Mouse (Mus musculus): ENCODE measurements at regions not wholly inside any gene's neighbourhood (a gene's known extent, or its start where the extent isn't known, plus 50 kb on each side); places are given as distances from the start of the nearest gene placed in this dataset.

DNA sequence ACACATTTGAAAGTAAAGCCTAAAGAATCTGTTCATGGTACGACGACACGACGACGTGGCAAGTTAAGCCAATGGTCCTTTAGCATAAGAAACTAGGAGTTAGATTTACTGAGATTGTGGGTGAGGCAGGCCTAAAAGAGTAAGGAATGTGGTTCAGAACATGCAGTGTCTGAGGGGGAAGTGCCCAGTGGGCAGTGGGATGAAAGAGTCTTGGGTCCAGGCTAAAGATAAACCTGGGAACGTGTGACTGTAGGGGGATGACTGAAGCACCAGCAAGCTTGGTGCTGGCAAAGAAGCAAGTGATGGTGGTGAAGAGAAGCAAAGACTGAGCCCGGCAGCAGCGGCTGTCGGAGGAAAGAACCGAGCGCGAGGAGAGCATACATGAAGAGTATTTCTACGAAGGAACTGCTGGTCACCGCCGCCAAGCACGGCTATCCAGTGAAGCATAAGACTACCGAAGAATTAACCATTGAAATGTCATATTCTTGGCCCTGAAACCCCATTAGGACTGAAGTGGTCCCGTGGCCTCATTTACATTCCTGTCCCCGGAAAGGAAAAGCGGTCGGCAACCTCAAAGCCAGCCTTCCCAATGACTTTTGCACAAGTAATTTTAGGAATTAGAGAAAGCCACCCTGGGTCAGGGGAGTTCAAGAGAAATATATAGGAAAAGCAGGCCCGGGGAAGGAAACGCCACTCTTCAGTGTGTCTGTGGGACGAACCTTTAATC, 76.2 kb upstream of the Armc2 start:
- DNase-seq (ENCODE audit: low spot score), result no peak

DNA sequence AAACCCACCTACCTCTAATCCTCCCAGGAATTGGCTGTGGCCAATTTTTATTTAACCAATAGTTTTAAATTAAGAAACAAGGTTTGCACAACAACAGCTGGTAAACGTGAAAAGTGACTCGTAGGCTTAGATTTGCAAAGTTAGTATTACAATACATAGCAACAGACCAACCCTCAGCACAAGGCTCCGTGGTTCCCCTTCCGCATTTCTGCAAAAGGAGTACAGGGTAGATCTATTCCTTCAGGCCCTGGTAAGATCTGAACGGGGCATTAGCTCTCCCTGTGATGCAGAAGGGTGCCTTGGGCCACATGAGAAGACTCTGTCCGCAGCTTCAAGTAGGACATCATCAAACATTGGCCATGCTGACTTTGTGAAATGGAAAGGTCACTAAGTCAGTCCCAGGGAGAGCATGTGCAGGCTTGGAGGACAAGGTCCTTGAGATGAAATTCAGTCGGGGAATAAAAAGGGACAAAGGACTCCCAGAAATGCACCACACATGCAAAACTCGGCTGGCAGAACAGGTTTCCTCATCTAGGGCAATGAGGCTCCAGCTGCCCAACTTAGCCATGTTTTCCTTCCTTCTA, 75.0 kb upstream of the Armc2 start:
- no peak for DNase-seq (ENCODE audit: low spot score)

DNA sequence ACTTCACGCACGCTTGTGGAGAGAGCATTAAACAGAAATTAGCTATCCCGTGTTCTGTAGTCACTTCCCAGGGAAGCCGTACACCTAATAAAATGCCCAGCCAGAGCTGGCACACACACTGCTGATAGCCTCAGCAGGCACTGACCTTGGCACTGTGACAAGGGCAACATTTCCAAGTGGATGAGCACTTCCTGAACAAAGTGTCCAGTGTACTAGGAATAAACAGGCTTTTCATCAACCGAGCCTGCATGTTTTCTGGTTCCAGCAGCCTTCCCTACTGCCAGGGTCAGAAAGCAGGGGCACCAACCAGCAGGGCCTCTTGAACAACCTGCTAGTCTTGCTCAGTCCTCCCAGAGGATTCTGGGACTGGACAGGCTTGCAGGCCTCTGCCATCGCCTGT, 74.3 kb upstream of the Armc2 start:
- DNase-seq (ENCODE audit: low spot score), result no peak

DNA sequence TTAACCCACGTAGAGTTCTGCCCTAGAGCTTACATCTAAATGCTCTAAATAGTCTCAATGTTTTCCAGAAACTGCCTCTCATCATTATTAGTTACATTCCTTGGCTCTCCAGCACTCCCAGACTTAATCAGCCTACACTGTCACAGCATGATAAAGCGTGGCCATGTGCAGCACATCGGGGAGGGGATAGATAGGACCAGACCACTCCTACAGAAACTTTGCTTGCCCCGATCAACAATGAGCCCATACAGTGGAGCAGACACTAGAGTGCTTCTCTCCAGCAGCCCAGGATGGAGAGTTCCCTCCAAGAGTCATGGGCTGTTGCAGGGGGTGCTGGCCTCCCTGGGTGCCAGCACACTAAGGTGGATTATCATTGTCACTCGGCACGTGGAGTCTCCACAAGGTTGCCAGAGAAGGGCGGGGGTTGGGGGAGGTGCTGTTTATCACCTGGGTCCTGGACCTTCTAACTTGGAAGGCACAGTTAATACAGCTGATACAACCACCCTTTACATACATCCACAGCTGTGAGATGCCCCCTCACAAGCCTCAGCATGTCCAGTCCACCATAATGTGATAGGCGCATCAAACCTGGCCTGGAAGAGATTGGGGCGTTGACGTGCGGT, 73.4 kb upstream of the Armc2 start:
- DNase-seq (ENCODE audit: low spot score), result no peak

DNA sequence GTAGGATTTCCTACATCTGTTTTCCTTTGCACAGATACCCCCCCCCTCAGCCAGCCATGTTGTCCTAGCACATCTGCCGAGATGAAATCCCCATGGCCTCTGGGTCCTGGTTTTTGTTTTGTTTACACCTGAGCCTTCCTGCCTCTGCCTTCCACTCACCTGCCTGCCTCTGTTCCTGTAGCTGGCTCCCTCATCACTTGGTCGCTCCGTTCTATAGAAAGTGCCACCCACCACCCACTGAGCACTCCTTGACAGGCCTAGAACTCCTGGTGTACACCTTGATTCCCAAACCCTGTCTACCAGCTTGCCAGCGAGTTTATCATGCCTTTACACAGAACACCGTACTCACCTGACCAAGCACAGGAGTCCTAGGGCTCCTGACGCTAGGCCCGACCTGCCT, 72.6 kb upstream of the Armc2 start:
- DNase-seq (ENCODE audit: low spot score), result no peak

DNA sequence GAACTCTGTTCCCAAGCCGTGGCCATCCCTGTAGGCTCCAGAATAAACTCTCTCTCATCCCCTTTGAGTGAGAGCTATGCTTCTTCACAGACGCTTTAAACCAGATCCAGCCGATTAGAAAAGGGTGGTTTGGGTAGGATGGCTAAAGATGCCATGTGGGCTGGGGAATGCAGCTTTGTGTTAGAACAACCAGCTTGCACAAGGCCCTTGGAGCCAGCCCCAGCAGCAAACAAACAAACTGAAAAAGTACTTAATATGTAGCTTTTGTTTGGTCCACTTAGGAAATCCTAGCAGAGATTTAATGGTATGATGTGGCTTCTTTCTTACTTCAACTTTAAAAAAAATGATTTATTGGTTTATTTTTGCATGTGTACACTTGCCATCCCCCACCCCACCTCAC, 71.9 kb upstream of the Armc2 start:
- DNase-seq (ENCODE audit: low spot score), result no peak

DNA sequence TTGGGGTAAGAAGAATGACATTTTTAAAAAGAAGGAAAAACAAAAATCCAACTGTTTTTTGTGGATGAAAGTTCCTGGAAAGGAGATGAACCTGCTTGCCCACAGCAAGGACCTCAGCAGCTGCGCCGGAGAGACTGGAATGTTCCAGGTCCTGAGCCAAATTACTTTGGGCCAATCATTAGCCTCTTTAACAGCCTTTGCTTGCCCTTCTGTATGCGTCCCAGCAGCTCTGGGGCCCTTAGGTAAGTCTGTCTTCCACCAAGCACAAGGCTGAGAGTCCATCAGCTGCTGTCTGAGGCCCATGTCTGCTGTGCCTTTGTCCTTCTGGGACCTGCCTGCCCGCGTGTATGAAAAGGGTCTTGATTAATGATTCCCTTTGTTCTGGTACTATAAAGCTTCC, 71.4 kb upstream of the Armc2 start:
- no peak for DNase-seq (ENCODE audit: low spot score)

DNA sequence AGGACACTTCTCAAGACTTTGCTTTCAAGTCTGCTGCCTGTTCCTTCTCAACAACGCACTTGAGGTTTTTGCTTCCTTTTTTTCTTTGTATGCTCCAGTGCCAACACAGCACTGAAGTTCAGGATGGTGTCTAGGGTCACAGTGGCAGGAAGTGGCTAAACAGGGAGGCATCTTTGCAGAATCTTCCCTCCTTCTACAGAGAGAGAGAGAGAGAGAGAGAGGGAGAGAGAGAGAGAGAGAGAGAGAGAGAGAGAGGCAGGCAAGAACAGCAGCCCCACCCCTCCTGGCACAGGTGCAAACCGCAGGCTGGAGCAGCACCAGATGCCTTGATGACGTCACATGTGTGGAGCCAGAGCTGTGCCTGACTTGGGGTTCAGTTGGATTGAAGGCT, 71.0 kb upstream of the Armc2 start:
- peak; percentile 54 for DNase-seq (ENCODE audit: low spot score)

DNA sequence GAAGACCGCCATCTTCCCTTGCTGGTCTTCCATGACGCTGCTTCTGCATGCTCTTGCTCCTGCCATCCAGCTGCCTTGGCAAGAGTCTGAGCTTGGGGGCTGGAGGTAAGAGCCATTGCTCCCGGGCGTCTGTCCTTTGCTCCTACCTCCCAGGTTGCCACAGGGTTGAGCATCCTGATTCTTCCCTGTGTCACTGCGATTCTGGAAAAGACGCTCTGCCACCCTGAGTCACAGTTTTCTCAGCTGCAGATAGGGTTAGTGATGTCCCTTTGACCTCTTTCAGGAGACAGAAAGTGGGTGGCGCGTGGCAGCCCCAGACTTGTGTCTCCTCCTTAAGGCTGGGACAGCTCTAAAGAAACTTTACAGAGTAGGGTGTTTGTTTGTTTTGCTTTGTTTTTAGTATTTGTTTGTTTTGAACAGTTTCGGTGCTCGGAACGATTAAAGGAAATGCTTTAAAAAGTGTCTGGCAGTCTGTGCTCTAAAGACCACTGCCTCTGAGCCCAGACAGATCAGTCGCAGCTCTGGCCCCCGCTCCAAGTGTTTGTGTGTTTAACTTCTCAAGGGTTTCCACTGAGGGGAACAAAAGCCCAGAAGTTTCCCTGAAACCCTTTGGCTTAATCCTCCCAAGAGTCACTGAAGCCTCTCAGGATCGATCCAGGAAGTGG, 70.5 kb upstream of the Armc2 start:
- DNase-seq (ENCODE audit: low spot score), result no peak

DNA sequence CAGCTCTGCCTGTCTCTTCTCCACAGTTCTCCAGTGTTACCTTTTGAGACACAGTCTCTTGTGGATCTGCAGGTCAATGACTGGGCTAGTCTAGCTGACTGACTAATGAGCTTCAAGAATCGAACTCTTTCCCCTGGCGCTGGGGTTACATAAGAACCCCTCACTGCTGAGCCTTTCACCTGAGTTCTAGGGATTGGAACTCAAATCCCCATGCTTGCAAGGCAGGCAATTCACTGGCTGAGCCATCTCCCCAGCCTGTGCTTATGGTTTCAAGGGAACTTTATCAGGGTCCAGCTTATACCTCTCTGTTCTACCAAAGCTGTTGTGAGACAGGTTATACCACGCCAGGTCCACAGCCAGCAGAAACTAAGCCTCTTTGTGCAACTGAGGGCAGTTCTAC, 69.7 kb upstream of the Armc2 start:
- no peak for DNase-seq (ENCODE audit: low spot score)

DNA sequence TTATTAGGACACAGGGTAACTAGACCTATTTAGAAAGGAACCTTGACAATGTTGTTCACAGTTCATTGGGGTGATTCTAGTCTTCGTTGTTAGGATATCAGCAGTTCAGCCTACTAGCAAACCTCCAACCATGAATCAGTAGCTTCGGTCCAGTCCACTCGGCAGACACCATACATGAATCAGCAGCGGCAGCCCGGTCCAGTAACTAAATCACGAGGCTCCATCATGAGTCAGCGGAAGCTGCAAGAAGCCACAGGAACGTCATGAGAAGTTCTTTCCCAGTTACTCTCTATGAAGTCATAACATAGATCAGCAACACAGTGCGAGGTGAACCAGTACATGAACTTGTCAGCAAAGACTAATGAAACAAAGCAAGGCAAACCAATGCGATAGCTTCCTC, 68.4 kb upstream of the Armc2 start:
- DNase-seq (ENCODE audit: low spot score), result no peak

DNA sequence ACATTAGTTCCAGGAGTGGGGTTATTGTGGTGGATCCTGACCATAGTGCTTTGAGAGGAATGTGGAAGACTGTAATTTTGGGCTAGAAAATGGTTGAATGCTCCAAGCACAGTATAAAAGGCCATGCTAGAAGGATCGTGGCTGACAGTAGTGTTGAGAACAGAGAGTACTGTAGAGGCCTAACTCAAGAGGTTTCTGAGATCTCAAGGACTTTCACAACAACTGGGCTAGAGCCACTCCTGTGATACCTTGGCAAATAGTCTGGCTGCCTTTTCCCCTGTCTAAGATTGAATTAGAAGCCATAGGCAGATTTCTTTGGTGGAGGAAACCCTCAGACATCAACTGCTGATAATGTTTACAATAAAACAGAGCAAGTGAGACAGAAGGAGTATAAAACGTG, 67.1 kb upstream of the Armc2 start:
- no peak for DNase-seq (ENCODE audit: low spot score)

DNA sequence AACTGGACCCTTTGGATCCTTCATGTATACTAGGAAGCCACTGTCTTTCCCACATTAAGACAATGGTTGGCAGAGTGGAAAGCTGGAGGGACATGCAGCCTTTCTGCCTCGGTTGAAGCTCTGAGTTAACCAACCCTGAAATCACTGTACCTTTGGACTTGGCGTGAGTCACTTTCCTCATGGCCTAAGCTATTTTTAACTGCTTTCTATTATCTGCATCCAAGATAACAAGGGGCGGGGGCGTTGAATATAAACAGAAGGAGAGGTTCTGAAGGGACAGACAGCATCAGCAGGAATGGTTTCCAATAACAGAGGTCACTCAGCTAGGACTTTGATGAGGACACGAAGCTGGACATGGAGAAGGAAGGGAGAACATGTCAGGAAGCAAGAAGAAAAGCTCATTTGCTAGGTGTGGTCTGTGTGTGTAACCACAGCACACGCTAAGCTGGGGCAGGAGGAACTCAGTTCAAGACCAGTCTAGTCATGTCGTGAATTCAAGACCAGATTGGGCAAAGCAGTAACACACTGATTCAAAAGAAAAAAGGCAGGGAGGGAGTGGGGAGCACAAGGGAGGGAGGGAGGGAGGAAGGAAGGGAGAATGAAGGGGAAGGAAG, 64.1 kb upstream of the Armc2 start:
- DNase-seq (ENCODE audit: low spot score), result no peak

DNA sequence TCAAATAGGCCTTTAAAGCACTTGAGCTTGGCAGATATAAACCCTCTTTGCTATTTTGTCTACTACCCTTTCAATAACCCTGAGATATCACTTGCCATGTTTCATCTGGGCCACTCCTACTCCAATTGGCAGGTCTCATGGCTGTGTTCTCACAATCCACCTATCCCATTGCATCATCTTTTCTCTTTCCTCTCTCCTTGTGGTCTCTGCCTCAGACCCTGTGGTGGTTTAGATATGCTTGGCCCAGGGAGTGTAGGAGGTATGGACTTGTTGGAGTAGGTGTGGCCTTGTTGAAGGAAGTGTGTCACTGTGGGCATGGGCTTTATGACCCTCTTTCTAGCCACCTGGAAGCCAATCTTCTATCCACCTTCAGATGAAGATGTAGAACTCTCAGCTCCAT, 61.5 kb upstream of the Armc2 start:
- DNase-seq (ENCODE audit: low spot score), result no peak

DNA sequence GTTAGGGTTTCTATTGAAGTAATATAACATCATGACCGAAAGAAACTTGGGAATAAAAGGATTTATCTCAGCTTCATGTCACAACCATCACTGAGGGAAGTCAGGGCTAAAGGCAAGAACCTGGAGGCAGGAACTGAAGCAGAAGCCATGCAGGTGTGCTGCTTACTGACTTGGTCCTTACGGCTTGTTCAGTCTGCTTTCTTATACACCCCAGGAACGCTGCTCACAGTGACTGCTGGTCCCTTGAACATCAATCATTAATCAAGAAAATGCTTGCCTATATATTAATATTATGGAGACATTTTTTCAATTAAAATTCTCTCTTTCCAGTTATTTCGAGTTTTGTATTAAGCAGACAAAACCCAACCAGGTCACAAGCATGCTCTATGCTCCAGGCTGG, 58.5 kb upstream of the Armc2 start:
- DNase-seq (ENCODE audit: low spot score), result no peak

DNA sequence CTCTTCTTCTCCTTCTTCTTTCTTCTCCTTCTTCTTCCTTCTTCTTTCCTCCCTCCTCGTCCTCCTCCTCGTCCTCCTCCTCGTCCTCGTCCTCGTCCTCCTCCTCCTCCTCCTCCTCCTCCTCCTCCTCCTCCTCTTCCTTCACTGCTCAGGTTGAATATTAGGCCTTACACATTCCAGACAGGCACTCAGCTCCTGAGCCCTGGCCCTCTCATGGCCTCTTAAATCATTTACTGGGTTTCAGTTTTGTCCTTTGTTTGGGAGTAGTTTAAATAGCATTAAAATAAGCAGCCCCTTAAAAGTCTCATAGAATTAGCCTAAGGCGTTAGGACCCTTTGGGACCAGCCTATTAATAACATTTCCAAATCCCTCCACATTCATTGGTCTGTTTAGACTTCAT, 57.3 kb upstream of the Armc2 start:
- no peak for DNase-seq (ENCODE audit: low spot score)

DNA sequence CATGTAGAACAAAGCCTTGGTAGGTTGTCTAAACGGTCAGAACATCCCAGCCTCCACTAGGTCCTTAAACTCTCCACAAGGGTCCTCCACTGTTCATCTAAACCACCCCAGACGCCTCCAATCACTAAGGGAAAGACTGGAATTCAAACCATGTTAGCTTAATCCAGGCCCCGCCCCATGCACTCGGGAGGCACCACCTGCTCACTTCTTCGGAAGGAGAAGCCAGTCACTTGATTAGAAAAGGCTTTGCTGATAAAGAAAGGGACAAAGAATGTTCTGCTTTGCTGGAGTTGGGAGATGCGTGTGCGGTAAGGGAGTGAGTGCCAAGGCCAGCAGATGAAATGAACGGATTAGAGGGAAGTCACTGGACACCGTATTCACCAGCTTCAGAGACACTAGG, 54.5 kb upstream of the Armc2 start:
- no peak for DNase-seq (ENCODE audit: low spot score)

DNA sequence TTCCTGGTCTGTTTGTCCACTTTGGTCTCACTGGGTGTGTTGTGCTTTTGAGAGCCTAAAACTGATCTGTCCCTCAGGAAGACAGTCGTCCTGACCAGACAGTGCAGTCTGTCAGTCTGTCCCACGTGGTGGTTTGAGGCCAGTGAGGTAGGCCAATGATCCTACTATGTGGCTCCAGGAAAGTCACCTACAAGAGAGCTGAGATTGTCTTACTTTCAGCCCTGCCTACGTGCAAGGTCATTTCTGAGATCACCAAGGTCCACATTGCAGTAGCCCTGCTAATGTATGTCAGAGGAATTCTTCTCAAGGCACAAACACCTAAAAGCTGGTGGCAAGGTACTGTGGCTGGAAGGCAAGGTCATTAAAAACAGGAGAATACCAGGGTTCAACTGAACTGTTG, 53.9 kb upstream of the Armc2 start:
- DNase-seq (ENCODE audit: low spot score), result no peak

DNA sequence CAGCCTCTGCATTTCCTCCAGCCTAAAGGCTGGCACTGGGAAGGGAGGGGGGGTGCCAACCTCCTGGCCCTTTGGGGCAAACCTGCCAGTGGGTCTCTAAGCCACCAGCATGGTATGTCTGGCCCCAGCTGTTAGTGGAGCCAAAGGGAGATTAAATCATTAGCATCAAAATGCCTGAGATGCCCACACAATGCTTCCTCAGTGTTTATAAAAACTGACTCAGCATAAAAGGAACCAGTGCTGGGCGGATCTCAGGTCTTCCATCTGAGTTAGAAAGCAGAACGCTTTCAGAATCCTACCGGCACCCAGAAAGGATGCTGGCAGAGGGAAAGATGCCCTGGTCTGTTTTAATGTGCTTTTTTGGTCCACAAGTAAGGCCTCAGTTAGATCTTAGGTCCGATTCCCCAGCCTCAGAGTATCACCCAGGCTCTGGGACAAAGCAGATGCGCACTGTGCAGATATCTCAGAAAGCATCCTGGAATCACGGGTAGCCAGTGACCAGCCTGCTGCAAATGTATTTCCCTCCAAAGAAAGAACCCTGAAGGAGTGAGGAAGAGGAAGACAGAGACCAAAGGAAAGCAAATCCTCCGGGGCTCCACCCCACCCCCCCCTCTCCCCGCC, 53.3 kb upstream of the Armc2 start:
- no peak for DNase-seq (ENCODE audit: low spot score)

DNA sequence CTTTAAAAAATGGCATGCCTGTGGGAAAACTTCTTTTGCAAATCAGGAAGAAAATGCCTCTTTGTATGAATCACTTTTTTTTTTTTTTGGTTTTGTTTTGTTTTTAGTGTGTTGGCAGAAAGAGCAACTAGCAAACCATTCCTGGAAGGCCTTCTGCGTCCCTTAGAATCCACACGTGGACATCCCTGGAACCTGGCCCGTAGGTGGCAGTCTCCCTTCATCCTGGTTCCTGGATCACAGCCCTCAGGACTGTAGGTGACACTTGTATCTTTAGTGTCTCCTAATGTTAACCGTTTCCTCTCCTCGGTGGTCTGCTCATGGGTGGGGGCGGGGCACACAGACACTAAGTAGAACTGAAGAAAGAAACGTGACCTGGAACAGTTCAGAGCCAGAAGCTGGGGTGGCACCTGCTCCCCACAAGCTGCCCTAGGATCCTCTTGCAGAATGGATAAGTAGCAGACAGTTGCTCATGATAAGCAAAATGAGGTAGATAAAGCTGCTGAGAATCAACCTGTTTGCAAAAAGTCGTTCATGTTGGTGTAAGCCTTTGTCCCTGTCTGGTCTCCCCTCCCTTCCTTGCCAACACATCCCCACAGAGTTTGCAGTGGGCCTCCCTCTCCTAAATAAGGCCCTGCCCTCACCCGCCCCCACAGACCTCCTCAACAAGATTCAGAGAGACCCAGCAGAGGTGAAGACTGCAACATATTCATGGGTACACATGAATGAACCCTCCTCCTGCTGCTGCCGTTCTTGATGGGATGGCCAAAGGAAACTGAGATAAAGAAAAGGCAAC, 52.6 kb upstream of the Armc2 start:
- no peak for DNase-seq (ENCODE audit: low spot score)

DNA sequence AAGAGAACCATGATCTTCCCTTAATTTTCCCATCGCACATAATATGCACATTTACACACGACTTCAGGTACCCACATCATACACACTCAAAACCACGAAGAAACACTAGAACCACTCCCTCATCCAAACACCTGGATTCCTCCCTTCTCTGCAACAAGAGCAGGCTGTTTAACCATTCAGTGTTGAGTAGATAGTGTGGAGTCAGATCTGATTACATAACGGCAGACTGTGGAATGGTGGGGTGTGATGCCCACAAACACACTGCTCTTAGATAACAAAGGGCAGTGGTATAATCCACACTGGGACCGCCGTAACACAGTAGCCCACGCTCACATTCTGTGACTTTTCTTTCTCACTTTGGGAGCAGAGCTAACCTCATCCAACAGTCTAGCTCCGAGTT, 51.5 kb upstream of the Armc2 start:
- DNase-seq (ENCODE audit: low spot score), result no peak

DNA sequence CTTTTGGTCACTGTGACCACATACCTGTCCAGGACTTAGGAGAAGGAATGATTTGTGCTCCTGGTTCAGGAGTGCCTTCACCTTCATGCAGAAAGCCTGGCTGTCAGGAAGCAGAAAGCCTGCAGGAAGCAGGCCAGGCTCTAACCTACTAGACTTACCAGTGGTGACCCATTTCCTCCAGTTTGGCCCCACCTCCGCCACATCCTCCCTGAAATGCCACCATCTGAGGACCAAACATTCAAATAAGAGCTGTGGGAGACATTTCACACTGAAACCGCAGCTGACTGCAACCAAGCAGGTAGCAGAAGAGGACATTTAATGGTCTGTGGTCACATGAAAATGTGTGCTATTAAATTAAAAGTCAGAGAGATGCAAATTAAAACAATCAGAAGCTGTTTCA, 50.3 kb upstream of the Armc2 start:
- DNase-seq (ENCODE audit: low spot score), result no peak

Measured in ovary, postnatal 14 days (tissue).